Comparison of ENCODE assay signal across 8 mouse cellular contexts in genomic region chr7:131881876-131882615, GRCm38 (mm10).
DNase-seq lines count a peak whose midpoint lies in the region; ATAC-seq and TF ChIP-seq lines count a peak whose summit lies in the region.

No protein-coding gene starts in this region.

- no peaks in the 10 kb centered on the region for H3K36me3 ChIP-seq in kidney, embryonic 16.5 days (ENCODE audit: insufficient read depth, low read length)
- no peaks in the 10 kb centered on the region for H3K36me3 ChIP-seq in forebrain, embryonic 16.5 days (ENCODE audit: control insufficient read depth, insufficient read depth)
- no peaks in the 10 kb centered on the region for H3K36me3 ChIP-seq in intestine, postnatal 0 days (ENCODE audit: control insufficient read depth, insufficient read depth)
- H3K36me3 ChIP-seq in limb, embryonic 11.5 days (ENCODE audit: control insufficient read depth, insufficient read depth, low read length), result no peaks in the 10 kb centered on the region
- H3K36me3 ChIP-seq in stomach, postnatal 0 days (ENCODE audit: control insufficient read depth, insufficient read depth, low read length), result no peaks in the 10 kb centered on the region

- H3K9ac ChIP-seq in kidney, embryonic 16.5 days (replicated peaks; ENCODE audit: low read length), result no peak overlapping the region
- no peak overlapping the region for H3K9ac ChIP-seq in forebrain, embryonic 16.5 days (replicated peaks; ENCODE audit: low read depth, low read length)
- H3K9ac ChIP-seq in intestine, postnatal 0 days (ENCODE audit: low read depth, low read length), result no peak overlapping the region
- no peak overlapping the region for H3K9ac ChIP-seq in limb, embryonic 11.5 days (ENCODE audit: low read length)
- H3K9ac ChIP-seq in stomach, postnatal 0 days (ENCODE audit: low read length), result no peak overlapping the region

- H3K27me3 ChIP-seq in kidney, embryonic 16.5 days (ENCODE audit: insufficient read depth, low read length), result peaks cover 5% of the 10 kb centered on the region
- H3K27me3 ChIP-seq in forebrain, embryonic 16.5 days (replicated peaks; ENCODE audit: control insufficient read depth, insufficient read depth, low read length), result peaks cover 37% of the 10 kb centered on the region
- H3K27me3 ChIP-seq in intestine, postnatal 0 days (replicated peaks; ENCODE audit: control insufficient read depth, insufficient read depth, low read length), result no peaks in the 10 kb centered on the region
- no peaks in the 10 kb centered on the region for H3K27me3 ChIP-seq in limb, embryonic 11.5 days (ENCODE audit: control insufficient read depth, insufficient read depth, low read length)
- H3K27me3 ChIP-seq in stomach, postnatal 0 days (ENCODE audit: control insufficient read depth, insufficient read depth, low read length), result no peaks in the 10 kb centered on the region

- no peak overlapping the region for H3K4me3 ChIP-seq in kidney, embryonic 16.5 days (ENCODE audit: low read length)
- no peak overlapping the region for H3K4me3 ChIP-seq in forebrain, embryonic 16.5 days (replicated peaks; ENCODE audit: low read length)
- H3K4me3 ChIP-seq in intestine, postnatal 0 days (ENCODE audit: low read depth, low read length), result no peak overlapping the region
- H3K4me3 ChIP-seq in limb, embryonic 11.5 days (ENCODE audit: low read depth, low read length), result no peak overlapping the region
- H3K4me3 ChIP-seq in stomach, postnatal 0 days (ENCODE audit: low read depth, low read length), result no peak overlapping the region

- TF ChIP-seq EP300 in stomach, postnatal 0 days (optimal IDR thresholded peaks at IDR 0.05), result no peak

- peak; percentile 73 for DNase-seq in kidney, adult 18-20 months
- peak; percentile 41 for DNase-seq in cerebellum, adult 11 months
- peak; percentile 94 for DNase-seq in limb, embryonic 11.5 days (ENCODE audit: low spot score)
- DNase-seq in naive thymus-derived CD4-positive, alpha-beta T cell, adult 2 months (ENCODE audit: low read depth), result peak; percentile 49
- peak; percentile 81 for DNase-seq in stomach, postnatal 0 days (ENCODE audit: low spot score)

- H3K4me1 ChIP-seq in kidney, embryonic 16.5 days (ENCODE audit: insufficient read depth, low read length), result no peaks in the 10 kb centered on the region
- H3K4me1 ChIP-seq in forebrain, embryonic 16.5 days (replicated peaks; ENCODE audit: control insufficient read depth, insufficient read depth, low read length), result no peaks in the 10 kb centered on the region
- H3K4me1 ChIP-seq in intestine, postnatal 0 days (replicated peaks; ENCODE audit: control insufficient read depth, insufficient read depth, low read length), result no peaks in the 10 kb centered on the region
- H3K4me1 ChIP-seq in limb, embryonic 11.5 days (ENCODE audit: control insufficient read depth, insufficient read depth, low read length), result no peaks in the 10 kb centered on the region
- no peaks in the 10 kb centered on the region for H3K4me1 ChIP-seq in stomach, postnatal 0 days (replicated peaks; ENCODE audit: control insufficient read depth, insufficient read depth)

- peak; percentile 96 for TF ChIP-seq CTCF in intestine, postnatal 0 days (IDR thresholded peaks at IDR 0.05; ENCODE audit: low read depth)
- TF ChIP-seq CTCF in stomach, postnatal 0 days (IDR thresholded peaks at IDR 0.05; ENCODE audit: low read depth), result peak; percentile 97

- ATAC-seq in kidney, embryonic 16.5 days (ENCODE audit: low FRiP score, low TSS enrichment), result no peak
- ATAC-seq in forebrain, embryonic 16.5 days, result peak; percentile 68
- ATAC-seq in intestine, postnatal 0 days, result no peak
- ATAC-seq in limb, embryonic 11.5 days (ENCODE audit: insufficient number of reproducible peaks, low FRiP score, low TSS enrichment, low read depth), result no peak
- ATAC-seq in stomach, postnatal 0 days (ENCODE audit: low FRiP score, low TSS enrichment), result peak; percentile 51; the same call in 1 of the 2 replicates

- H3K4me2 ChIP-seq in kidney, embryonic 16.5 days (replicated peaks; ENCODE audit: low read depth, low read length), result no peak overlapping the region
- no peak overlapping the region for H3K4me2 ChIP-seq in forebrain, embryonic 16.5 days (ENCODE audit: low read length)
- H3K4me2 ChIP-seq in intestine, postnatal 0 days (replicated peaks; ENCODE audit: low read depth), result no peak overlapping the region
- H3K4me2 ChIP-seq in limb, embryonic 11.5 days (ENCODE audit: low read depth, severe bottlenecking), result no peak overlapping the region
- no peak overlapping the region for H3K4me2 ChIP-seq in stomach, postnatal 0 days (replicated peaks; ENCODE audit: low read depth)

- no peaks in the 10 kb centered on the region for H3K9me3 ChIP-seq in kidney, embryonic 16.5 days (ENCODE audit: low read length)
- no peaks in the 10 kb centered on the region for H3K9me3 ChIP-seq in forebrain, embryonic 16.5 days (ENCODE audit: control insufficient read depth, low read length)
- no peaks in the 10 kb centered on the region for H3K9me3 ChIP-seq in intestine, postnatal 0 days (ENCODE audit: control insufficient read depth)
- no peaks in the 10 kb centered on the region for H3K9me3 ChIP-seq in limb, embryonic 11.5 days (ENCODE audit: control insufficient read depth, low read length)
- H3K9me3 ChIP-seq in stomach, postnatal 0 days (ENCODE audit: control insufficient read depth, low read length), result no peaks in the 10 kb centered on the region

- 60% methylated on average over 5 of the region's 5 CpGs for WGBS in kidney, embryonic 16.5 days
- 51% methylated on average over 5 of the region's 5 CpGs for WGBS in forebrain, embryonic 16.5 days
- 60% methylated on average over 5 of the region's 5 CpGs for WGBS in intestine, postnatal 0 days
- WGBS in limb, embryonic 11.5 days, result 52% methylated on average over 5 of the region's 5 CpGs
- WGBS in stomach, postnatal 0 days, result 63% methylated on average over 5 of the region's 5 CpGs

- H3K27ac ChIP-seq in kidney, embryonic 16.5 days (ENCODE audit: low read length), result no peak overlapping the region
- no peak overlapping the region for H3K27ac ChIP-seq in forebrain, embryonic 16.5 days (ENCODE audit: low read length)
- no peak overlapping the region for H3K27ac ChIP-seq in intestine, postnatal 0 days (ENCODE audit: low read depth, low read length)
- no peak overlapping the region for H3K27ac ChIP-seq in limb, embryonic 11.5 days (replicated peaks; ENCODE audit: low read depth, low read length)
- H3K27ac ChIP-seq in stomach, postnatal 0 days (replicated peaks), result no peak overlapping the region

Comparison
In these comparisons a context has a peak if more than half of its experiments do, and no peak if none do; other contexts are left out.
1. DNase-seq: peak in every context shown above with its lines; median percentile 94 in limb, embryonic 11.5 days; 81 in stomach, postnatal 0 days; 73 in kidney, adult 18-20 months; 49 in naive thymus-derived CD4-positive, alpha-beta T cell, adult 2 months; 41 in cerebellum, adult 11 months.
2. ATAC-seq: peak in forebrain, embryonic 16.5 days (single experiment) and stomach, postnatal 0 days (single experiment); none in kidney, embryonic 16.5 days (single experiment), intestine, postnatal 0 days (single experiment) and limb, embryonic 11.5 days (single experiment).